Mouse (Mus musculus): ENCODE measurements around the gene Chrdl1.

Chrdl1 gene

GRCm38 (mm10) chrX:143393791-143394369 is at the start of gene Chrdl1:
Chrdl1 (minus strand) TSS chrX:143394262.
- DNase-seq (ENCODE audit: low read depth), result no peak

DNA sequence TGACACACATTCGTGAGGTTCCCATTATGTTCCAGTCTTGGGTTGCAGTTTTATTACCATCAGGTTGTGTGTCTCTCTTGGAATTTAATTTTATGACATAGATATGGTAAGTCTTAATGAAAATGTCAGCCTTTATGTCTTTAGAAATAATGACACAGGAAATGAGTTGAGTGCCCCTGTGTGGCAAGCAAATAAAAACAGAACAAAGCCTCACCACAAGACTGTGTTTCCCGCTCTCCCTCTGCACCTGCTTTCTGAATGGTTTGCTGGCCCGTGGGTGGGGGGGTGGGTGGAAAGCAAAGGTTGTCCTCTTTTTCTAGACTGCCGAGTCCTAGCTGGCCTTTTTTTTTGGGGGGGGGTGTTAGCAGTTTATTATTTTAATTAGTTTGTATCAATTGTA is 48.6 kb upstream of the Chrdl1 start:
- no peak for DNase-seq (ENCODE audit: low read depth)

GRCm38 (mm10) chrX:143404601-143405000 is 10.5 kb upstream of the Chrdl1 start:
- DNase-seq (ENCODE audit: low read depth), result no peak

DNA sequence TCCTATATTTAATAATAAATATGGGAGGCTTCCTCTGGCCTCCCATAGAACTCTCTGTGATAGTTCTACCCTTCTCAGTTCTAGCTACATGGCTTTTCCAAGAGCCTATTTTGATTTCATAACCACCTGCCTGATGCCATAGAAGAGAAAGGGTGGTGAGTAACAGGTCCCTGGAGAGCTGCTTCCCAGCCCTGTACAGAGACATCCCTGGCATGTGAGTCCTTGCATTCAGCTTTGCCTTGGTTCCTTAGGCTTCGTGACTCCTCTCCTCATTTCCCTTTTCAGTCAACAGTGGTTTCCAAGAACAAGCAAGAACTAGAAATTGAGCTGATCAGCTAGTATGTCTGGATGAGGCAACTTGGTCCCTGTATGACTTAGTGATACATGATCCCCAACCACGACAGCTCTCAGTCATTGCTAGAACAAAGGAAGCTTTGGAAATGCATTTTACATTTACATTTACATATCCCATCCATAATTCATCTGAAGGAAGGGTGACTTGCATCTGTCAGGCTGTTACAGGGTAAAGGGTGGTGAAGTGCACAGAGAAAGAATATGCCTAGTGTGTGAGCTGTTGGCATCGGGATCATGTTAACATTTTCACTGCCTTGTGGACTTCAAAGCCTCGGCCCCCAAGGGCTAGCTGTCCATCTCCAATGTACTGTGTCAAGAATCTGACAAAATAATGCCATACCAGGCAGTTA is 27.7 kb downstream of the Chrdl1 start:
- DNase-seq (ENCODE audit: low read depth), result no peak

DNA sequence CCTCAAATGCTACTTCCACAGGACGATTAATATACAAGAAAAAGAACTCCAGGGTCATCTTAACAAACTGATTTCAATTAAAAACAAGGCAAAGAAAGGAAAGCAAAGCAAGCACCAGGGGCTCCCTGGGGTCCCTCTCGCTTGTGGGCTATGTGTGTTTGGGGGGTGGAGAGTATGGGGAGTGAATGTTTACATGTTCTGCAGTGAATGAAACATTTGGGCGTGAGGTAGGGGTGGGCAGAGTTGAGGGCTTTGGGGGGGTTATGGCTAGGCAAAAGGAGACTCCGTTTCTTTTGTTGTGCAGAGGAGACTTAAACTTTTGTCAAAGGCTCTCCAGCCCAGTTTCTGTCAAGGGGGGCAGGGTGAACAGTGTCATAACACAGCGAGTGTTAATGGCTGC is 46.8 kb downstream of the Chrdl1 start:
- no peak for DNase-seq (ENCODE audit: low read depth)

DNA sequence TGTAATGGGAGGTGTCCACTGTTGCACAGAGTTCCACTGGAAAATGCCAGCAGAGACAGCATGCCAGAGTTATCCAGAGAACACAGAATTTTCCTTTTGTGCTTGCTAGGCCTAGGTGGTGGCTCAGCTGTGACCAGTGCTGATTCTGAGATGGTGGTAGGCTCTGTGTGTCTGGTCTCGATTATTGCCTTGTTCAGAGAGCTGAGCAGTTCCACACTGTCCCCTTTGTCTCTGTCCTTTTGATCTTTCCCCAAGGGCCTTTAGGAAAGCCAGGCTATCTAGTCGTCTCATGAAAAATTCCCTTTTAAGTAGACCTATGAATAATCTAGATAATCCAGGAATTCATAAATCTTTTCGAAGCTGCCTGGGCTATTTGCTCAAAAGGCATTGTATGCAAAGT is 47.3 kb downstream of the Chrdl1 start:
- DNase-seq (ENCODE audit: low read depth), result no peak

DNA sequence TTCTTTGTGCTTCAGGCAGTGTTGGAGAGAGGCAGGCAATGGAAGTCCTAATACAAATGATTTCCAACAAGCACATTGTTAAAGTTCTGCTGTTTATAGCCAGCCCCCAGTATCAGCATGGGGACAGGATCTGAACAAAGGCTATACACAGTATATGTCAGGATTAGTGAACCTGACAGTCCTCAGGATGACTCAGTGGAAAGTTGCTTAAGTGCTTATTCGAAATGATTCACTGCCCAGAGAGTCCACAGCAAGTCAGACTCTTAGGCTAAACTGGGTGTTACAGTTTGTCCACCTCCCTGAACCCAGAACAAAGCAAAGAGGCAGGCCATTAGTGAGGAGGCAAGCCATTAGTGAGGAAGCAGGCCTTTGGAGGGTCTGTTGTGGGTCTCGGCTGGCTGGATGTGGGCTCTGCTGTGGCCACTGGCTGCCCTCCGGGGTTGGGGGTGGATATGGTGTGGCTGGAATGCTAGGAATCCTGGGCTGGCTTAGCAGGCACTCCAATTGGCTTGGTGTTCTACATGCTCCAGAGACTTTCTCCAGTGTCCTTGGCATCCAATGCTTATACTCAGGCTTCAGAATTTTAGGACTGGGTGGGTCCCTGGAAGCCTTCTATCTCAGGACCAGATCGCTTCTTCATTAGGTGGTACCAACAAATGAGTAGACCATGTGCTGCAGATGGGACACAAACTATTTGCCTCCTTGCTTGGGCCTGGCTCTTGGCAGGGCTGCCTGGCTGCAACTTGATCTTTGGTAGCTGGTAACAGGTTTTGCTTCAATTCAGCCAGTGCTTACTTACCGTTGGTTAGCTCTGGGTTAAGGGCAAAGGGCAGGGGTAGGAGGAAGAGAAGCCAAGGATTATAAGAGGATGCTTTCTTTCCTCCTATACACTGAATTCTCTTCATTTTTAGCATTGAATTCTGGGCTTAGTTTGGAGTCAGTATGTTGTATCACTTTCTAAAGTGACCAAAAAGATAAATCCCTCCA is 49.3 kb downstream of the Chrdl1 start:
- DNase-seq (ENCODE audit: low read depth), result no peak

DNA sequence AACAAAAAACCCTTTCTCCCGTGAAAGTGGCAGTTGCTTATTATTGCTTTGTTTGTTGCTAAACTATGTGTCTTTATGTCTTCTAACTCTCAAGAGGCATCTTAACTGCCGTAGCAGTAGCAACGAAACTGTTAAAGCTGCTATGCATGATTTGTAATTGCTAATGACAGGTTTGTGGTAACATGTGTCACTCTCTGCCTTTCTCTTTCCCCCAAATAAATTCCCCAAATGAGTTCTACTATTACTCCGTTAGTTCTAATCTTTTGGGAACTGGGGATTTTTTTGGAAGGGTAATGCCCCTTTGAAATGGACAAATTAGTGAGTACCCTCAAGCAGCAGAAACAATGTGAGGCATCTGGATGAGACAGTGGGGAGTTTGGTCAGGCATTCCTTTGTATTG is 55.9 kb downstream of the Chrdl1 start:
- no peak for DNase-seq (ENCODE audit: low read depth)

DNA sequence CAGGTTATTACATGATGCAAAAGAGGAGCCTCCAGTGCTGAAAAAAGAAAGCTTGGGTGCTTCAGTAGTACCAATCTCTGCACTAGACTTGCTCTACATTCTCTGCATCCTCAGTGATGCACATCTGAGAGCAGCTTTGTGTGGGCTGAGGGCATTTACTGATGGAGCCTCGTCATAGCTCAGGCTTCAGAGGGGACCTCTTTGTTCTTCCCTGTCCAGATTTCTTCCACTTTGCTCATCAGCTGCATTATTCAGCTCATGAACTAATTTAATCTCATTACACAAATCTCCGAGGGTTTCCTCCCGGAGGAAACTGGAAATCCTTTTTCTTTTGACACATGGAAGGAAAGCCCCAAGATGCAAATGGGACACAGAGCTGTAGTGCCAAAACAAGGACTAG is 56.5 kb downstream of the Chrdl1 start:
- DNase-seq (ENCODE audit: low read depth), result no peak

DNA sequence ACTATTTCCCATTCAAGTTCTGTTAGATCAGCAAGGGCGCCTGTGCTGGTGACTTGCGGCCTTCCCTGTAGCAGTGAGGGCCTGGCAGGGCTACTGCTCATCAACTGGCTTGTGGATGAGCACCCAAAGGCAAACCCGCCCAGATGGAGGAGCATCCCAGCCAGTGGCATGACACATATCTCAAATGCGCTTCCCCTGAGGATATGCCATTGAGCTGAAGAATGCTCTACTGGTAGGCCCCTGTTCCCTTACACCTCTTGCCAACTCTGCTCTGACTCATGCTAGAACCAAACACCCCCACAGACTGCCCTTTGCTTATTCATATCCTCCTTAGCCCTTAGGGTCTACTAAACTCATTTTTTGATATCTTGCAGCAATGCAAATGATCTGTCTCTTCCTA is 57.4 kb downstream of the Chrdl1 start:
- no peak for DNase-seq (ENCODE audit: low read depth)

GRCm38 (mm10) chrX:143335846-143336245 is 58.2 kb downstream of the Chrdl1 start:
- DNase-seq (ENCODE audit: low read depth), result no peak

DNA sequence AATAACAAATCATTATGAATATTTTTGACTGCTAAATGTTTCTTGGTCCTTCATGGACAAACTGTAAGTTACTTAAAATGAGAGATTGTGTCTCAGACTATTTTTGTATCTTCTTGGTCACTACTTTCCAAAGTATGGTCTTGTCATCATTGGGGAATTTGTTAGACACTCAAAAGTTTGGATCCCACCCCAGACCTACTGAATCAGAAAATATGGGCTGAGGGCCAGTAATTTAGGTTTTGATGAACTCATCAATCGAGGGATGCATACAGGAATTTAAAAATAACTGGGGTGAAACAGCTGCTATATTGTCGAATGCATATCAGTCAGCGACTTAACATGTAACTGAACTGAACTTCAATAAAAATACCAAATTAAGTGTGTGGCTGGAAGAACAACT is 80.9 kb downstream of the Chrdl1 start:
- no peak for DNase-seq (ENCODE audit: low read depth)

DNA sequence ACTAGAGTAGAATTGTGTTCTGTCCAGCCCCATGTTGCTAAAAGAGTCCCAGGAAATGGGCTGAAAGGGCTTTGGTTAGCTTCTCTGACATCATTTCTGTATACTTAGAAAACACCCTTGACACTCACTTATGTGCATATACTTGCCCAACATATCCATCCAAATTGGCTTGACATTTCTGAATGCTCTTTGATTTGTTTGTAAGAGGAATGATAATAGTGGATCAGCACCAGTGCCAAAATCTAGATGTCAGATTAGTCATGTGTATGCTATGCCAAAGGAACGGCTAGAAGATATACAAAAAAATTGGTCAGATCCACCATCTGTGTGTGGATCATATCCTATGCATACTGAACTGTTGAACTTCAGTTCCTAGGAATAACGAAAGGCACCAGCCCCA is 99.3 kb downstream of the Chrdl1 start:
- DNase-seq (ENCODE audit: low read depth), result no peak

DNA sequence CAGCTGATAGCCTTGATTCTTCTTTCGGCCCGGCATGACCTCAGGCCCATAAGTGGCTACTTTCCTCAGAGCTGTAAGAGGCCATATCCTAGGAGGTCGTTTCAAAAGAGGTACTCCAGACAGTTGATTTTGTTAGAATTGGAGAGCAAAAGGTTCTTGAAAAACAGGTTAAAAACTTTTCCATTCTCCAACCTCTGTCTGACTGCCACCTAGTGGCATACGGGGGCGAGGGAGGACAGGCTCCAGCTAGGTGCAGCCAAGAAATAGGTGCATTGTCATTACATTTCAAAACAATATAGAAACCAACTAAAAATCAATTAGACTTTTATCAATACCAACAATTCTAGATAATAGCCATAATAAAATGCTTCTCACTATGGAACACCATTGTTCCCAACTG is 118.9 kb downstream of the Chrdl1 start:
- DNase-seq (ENCODE audit: low read depth), result no peak

DNA sequence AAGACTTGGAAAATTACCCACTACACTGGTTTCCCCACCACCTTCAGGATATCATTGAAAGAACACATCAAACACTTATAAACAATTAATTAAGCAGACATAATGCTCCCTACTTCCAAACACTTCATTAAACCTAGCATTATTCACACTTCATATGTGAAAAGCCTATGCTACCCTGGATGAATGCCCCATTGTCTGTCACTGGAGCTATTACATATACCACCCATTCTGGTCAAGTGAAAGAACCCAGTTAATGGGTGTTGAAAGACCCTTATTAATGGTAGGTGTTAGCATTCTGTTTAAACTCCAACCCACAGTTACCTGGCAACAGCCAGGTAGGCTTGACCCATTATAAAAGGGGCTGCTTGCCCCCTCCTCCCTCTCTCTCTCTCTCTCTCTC is 143.4 kb downstream of the Chrdl1 start:
- DNase-seq (ENCODE audit: low read depth), result no peak

All from c-Kit-positive CD71-negative TER-119-negative erythroid progenitor cells, embryonic 14.5 days (primary cell).